Mouse (Mus musculus) limb, embryonic 14.5 days (tissue): Measurements from ENCODE around the gene Slc36a2. TPM values are rescaled to one million over a fixed set of nuclear protein-coding genes. Genes with fewer than 3 reads are reported as not detected.

ENCODE experiments used
- ATAC-seq: fragments of 200-750 bp; cut with Nextera tagmentation; 2 replicates; pipeline ENCODE4 v1.8.0; 2017; ENCODE audit warnings: low read depth, moderate number of reproducible peaks, moderate TSS enrichment; ENCODE audit not compliant: low FRiP score
- DNase-seq: peaks from one replicate; pipeline ENCODE4 v3.0.0-alpha.2; 2015; ENCODE audit warnings: low spot score
- H3K27ac ChIP-seq: fragments of 300-500 bp; sonication (generic); replicated peaks from 2 replicates; pipeline ENCODE4 v1.5.1; 2014; ENCODE audit warnings: low read depth, mild to moderate bottlenecking, low read length, moderate library complexity, mixed read lengths
- H3K27me3 ChIP-seq: fragments of 300-500 bp; sonication (generic); 2 replicates; pipeline ENCODE4 v1.6.1; 2014; ENCODE audit warnings: low read length, mixed read lengths; ENCODE audit not compliant: control insufficient read depth, insufficient read depth
- H3K36me3 ChIP-seq: fragments of 300-500 bp; sonication (generic); 2 replicates; pipeline ENCODE4 v1.6.1; 2014; ENCODE audit warnings: mild to moderate bottlenecking, low read length, moderate library complexity, mixed read lengths; ENCODE audit not compliant: control insufficient read depth, insufficient read depth
- H3K4me1 ChIP-seq: fragments of 300-500 bp; sonication (generic); 2 replicates; pipeline ENCODE4 v1.6.1; 2014; ENCODE audit warnings: antibody characterized with exemption, low read length, mixed read lengths; ENCODE audit not compliant: control insufficient read depth, insufficient read depth
- H3K4me2 ChIP-seq: fragments of 300-500 bp; sonication (generic); replicated peaks from 2 replicates; pipeline ENCODE4 v1.6.1; 2014; ENCODE audit warnings: low read depth, mild to moderate bottlenecking, low read length, moderate library complexity; ENCODE audit not compliant: severe bottlenecking
- H3K4me3 ChIP-seq: fragments of 300-500 bp; sonication (generic); replicated peaks from 2 replicates; pipeline ENCODE4 v1.5.1; 2014; ENCODE audit warnings: low read length
- H3K9ac ChIP-seq: fragments of 300-500 bp; sonication (generic); 2 replicates; pipeline ENCODE4 v1.6.1; 2014; ENCODE audit warnings: mild to moderate bottlenecking, low read depth, low read length, moderate library complexity; ENCODE audit not compliant: severe bottlenecking
- H3K9me3 ChIP-seq: fragments of 300-500 bp; sonication (generic); 2 replicates; pipeline ENCODE4 v1.6.1; 2016; ENCODE audit warnings: low read length; ENCODE audit not compliant: control insufficient read depth
- POLR2A ChIP-seq: fragments of 200-500 bp; IDR thresholded peaks from 2 replicates; pipeline ENCODE4 v1.8.0; 2012; ENCODE audit warnings: inconsistent platforms, mild to moderate bottlenecking, moderate library complexity, borderline replicate concordance; ENCODE audit not compliant: insufficient read depth, insufficient read length; ENCODE audit errors: extremely low read depth
- WGBS: fragments of 180-500 bp; shearing (Covaris S2); extraction: QIAGEN DNeasy Blood & Tissue Kit; methylation state at CpG from one replicate; pipeline ENCODE4 v1.1.7; 2014; 5-methylcytosine and 5-hydroxymethylcytosine counted together
- polyA plus RNA-seq, 2 experiments: library from polyadenylated mRNA; depleted of rRNA in 1 of 2; stranded (reverse) in 1 of 2; unstranded in 1 of 2; fragments of >200 nt; fragmentation: Nextera tagmentation in 1 of 2; extraction: Ambion mirVana in 1 of 2; gene quantifications; 2 replicates each; pipeline versions ENCODE4 v1.2.1 to v1.2.3; 2012 to 2014

The Slc36a2 gene
- polyA plus RNA-seq, 2 experiments = 1.4 to 1.7 TPM

DNA sequence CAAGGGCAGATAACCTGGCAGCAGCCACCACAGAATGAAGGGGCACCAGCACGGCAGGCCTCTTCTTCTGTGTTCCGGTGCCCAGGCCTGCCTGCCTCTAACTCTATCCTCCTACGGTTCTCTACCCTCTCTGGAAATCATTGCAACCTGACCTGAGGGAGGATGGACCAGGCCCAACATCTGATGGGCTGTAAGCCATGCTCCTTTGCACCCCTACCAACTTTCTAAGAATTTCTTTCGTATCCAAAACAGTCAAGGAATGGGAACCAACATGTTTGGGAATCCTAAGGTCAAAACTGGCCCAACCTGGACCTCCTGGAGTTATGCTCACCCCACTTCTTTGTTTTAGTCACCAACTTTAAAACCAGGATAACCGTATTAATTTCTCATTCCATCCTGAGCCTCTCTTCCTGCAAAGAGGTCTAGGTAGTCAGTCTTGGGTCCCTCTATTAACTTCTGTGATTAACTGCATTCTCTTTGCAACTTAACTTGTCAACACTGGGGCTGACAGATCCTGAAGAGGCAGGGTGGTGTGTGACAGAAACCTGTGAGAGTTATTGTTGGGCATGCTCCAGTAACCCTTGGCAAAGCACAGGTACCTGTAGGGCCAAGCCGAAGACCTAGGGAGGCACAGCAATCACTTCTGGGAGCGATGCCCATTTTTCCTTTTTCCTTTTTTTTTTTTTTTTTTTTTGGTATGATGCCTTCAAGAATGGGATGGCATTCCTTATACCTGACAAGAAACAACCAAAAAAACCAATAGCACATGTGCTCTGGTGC, 75.2 kb downstream of the Slc36a2 start:
- no peaks in the 10 kb centered on the region for H3K36me3 ChIP-seq
- H3K9ac ChIP-seq = no peak overlapping the region
- no peak for TF ChIP-seq POLR2A
- peaks cover 6% of the 10 kb centered on the region; the same call in 1 of the 2 replicates for H3K4me1 ChIP-seq
- H3K4me2 ChIP-seq = no peak overlapping the region
- ATAC-seq (no peak), DNase-seq (no peak)
- H3K4me3 ChIP-seq = no peak overlapping the region
- no peaks in the 10 kb centered on the region for H3K9me3 ChIP-seq
- 90% methylated on average over 7 of the region's 7 CpGs for WGBS
- H3K27ac ChIP-seq = no peak overlapping the region
- no peaks in the 10 kb centered on the region for H3K27me3 ChIP-seq

Other genes with a start within 250 kb of the Slc36a2 start
- gene Tnip1, start 222.2 kb downstream of the Slc36a2 start, polyA plus RNA-seq (2012; rRNA removed) = 21.6 and 24.8 TPM in 2 replicates
- gene Tnip1, start 222.2 kb downstream of the Slc36a2 start, polyA plus RNA-seq (2014; fragmentation: Nextera tagmentation; extraction: Ambion mirVana) = 20.0 and 20.6 TPM in 2 replicates
- gene Anxa6, start 151.6 kb downstream of the Slc36a2 start, polyA plus RNA-seq (2012; rRNA removed) = 272 and 281 TPM in 2 replicates
- gene Anxa6, start 151.6 kb downstream of the Slc36a2 start, polyA plus RNA-seq (2014; fragmentation: Nextera tagmentation; extraction: Ambion mirVana) = 390 and 395 TPM in 2 replicates
- gene Ccdc69, start 106.9 kb downstream of the Slc36a2 start, polyA plus RNA-seq (2012; rRNA removed) = 1.2 and 1.6 TPM in 2 replicates
- 1.1 and 1.3 TPM in 2 replicates for gene Ccdc69, start 106.9 kb downstream of the Slc36a2 start, polyA plus RNA-seq (2014; fragmentation: Nextera tagmentation; extraction: Ambion mirVana)
- gene Gm2a, start 87.0 kb downstream of the Slc36a2 start, polyA plus RNA-seq (2012; rRNA removed) = 12.2 and 14.6 TPM in 2 replicates
- gene Gm2a, start 87.0 kb downstream of the Slc36a2 start, polyA plus RNA-seq (2014; fragmentation: Nextera tagmentation; extraction: Ambion mirVana) = 34.6 and 37.8 TPM in 2 replicates
- not detected in 2 replicates for gene Slc36a3, start 33.4 kb downstream of the Slc36a2 start, polyA plus RNA-seq (2012; rRNA removed)
- not detected in 2 replicates for gene Slc36a3, start 33.4 kb downstream of the Slc36a2 start, polyA plus RNA-seq (2014; fragmentation: Nextera tagmentation; extraction: Ambion mirVana)
- 15.9 and 20.2 TPM in 2 replicates for gene Slc36a1, start 19.3 kb upstream of the Slc36a2 start, polyA plus RNA-seq (2012; rRNA removed)
- 2.1 and 2.6 TPM in 2 replicates for gene Slc36a1, start 19.3 kb upstream of the Slc36a2 start, polyA plus RNA-seq (2014; fragmentation: Nextera tagmentation; extraction: Ambion mirVana)
- 1.3 TPM in 2 replicates for gene Fat2, start 151.5 kb upstream of the Slc36a2 start, polyA plus RNA-seq (2012; rRNA removed)
- gene Fat2, start 151.5 kb upstream of the Slc36a2 start, polyA plus RNA-seq (2014; fragmentation: Nextera tagmentation; extraction: Ambion mirVana) = 1.1 and 1.4 TPM in 2 replicates
- gene Sparc, start 238.1 kb upstream of the Slc36a2 start, polyA plus RNA-seq (2012; rRNA removed) = 1,741 and 2,064 TPM in 2 replicates
- gene Sparc, start 238.1 kb upstream of the Slc36a2 start, polyA plus RNA-seq (2014; fragmentation: Nextera tagmentation; extraction: Ambion mirVana) = 2,065 and 2,257 TPM in 2 replicates